Mouse (Mus musculus) cerebellum, adult 2 months (tissue): ENCODE data around the gene Tm2d3.
A peak's percentile ranks its signal among the peaks of the same experiment; 100 is the strongest.

ENCODE experiments used
- CTCF ChIP-seq: fragments of 200-500 bp; IDR thresholded peaks from 2 replicates; pipeline ENCODE4 v1.5.1; 2011; ENCODE audit warnings: low read depth, mild to moderate bottlenecking, control low read depth, low read length, moderate library complexity, borderline replicate concordance; ENCODE audit not compliant: insufficient read depth
- POLR2A ChIP-seq: fragments of 200-500 bp; IDR thresholded peaks from 2 replicates; pipeline ENCODE4 v1.6.1; 2011; ENCODE audit warnings: low read length, control low read depth, borderline replicate concordance; ENCODE audit not compliant: insufficient read depth

- TF ChIP-seq CTCF: peak; percentile 95
- TF ChIP-seq POLR2A: no peak
Measured at GRCm38 (mm10) chr7:65704818-65705242, 13.9 kb downstream of the Tm2d3 start.
